Mouse (Mus musculus) erythroblast, embryonic 14.5 days (primary cell): Measurements from ENCODE around the gene Pard3b.

Source experiments
- GATA1 ChIP-seq: IDR thresholded peaks from 2 replicates; pipeline ENCODE4 v1.6.1; 2012; ENCODE audit warnings: low read length, inconsistent platforms, mixed read lengths
- TAL1 ChIP-seq: IDR thresholded peaks from 3 replicates; pipeline ENCODE4 v1.6.1; 2012; ENCODE audit warnings: low read length, inconsistent platforms, mixed read lengths

GRCm38 (mm10) chr1:62085995-62086394 lies 447.4 kb downstream of the Pard3b start:
- TF ChIP-seq GATA1, result no peak
- no peak for TF ChIP-seq TAL1
